20 mouse cellular contexts compared by ENCODE assay signal in genomic region chr2:35700966-35701365, GRCm38 (mm10).
DNase-seq lines count a peak whose midpoint lies in the region; ATAC-seq and TF ChIP-seq lines count a peak whose summit lies in the region.
"Had no signal": no experiment of that assay in that cellular context is flagged by ENCODE, and none has a peak within 500 bp of the region (broad histone marks: within the 10 kb centered on the region; RNA-seq: fewer than 3 reads in every experiment).

No protein-coding gene starts in this region.

- peaks cover 26% of the 10 kb centered on the region for H3K36me3 ChIP-seq in forebrain, embryonic 10.5 days (replicated peaks)
- no peaks in the 10 kb centered on the region for H3K36me3 ChIP-seq in forebrain, embryonic 15.5 days
- H3K36me3 ChIP-seq in hindbrain, embryonic 10.5 days, result peaks cover 18% of the 10 kb centered on the region
- no peaks in the 10 kb centered on the region for H3K36me3 ChIP-seq in hindbrain, postnatal 0 days (ENCODE audit: insufficient read depth, low read length)
- H3K36me3 ChIP-seq in heart, postnatal 0 days (replicated peaks; ENCODE audit: control insufficient read depth, insufficient read depth, low read length), result no peaks in the 10 kb centered on the region
- H3K36me3 ChIP-seq: intestine, embryonic 15.5 days had no signal

- peaks cover 66% of the 10 kb centered on the region for H3K4me1 ChIP-seq in forebrain, embryonic 10.5 days
- peaks cover 37% of the 10 kb centered on the region for H3K4me1 ChIP-seq in forebrain, embryonic 15.5 days
- H3K4me1 ChIP-seq in hindbrain, embryonic 10.5 days (replicated peaks), result peaks cover 69% of the 10 kb centered on the region
- H3K4me1 ChIP-seq in hindbrain, postnatal 0 days (ENCODE audit: insufficient read depth, low read length), result peaks cover 14% of the 10 kb centered on the region
- peaks cover 74% of the 10 kb centered on the region for H3K4me1 ChIP-seq in brown adipose tissue, adult 24 weeks (ENCODE audit: control insufficient read depth, insufficient read depth, insufficient read length, low read length)
- H3K4me1 ChIP-seq in heart, postnatal 0 days (ENCODE audit: control insufficient read depth, insufficient read depth), result peaks cover 63% of the 10 kb centered on the region

- H3K9ac ChIP-seq in forebrain, embryonic 15.5 days (replicated peaks), result no peak overlapping the region
- H3K9ac ChIP-seq in hindbrain, postnatal 0 days (replicated peaks; ENCODE audit: low read length), result no peak overlapping the region
- no peak overlapping the region for H3K9ac ChIP-seq in heart, postnatal 0 days (replicated peaks; ENCODE audit: low read depth, low read length)
- H3K9ac ChIP-seq: intestine, embryonic 15.5 days; kidney, embryonic 15.5 days; lung, embryonic 14.5 days; neural tube, embryonic 15.5 days had no signal

- DNase-seq in forebrain, embryonic 10.5 days (ENCODE audit: extremely low spot score, low spot score), result no peak
- DNase-seq in hindbrain, embryonic 10.5 days (ENCODE audit: low spot score), result no peak
- DNase-seq in hindbrain, postnatal 0 days (ENCODE audit: low spot score), result no peak
- no peak for DNase-seq in heart, postnatal 0 days (ENCODE audit: low spot score)
- DNase-seq in thymus, adult 18-20 months, result no peak
- DNase-seq in left cerebral cortex, adult 18-20 months (ENCODE audit: low spot score in 2 of 2), result no peak
- DNase-seq: adrenal gland, adult 2 months; cerebellum, adult 11 months; cerebellum, postnatal 36 days; gastrocnemius, postnatal 36 days; lung, embryonic 14.5 days; midbrain, embryonic 14.5 days; right cerebral cortex, postnatal 25 days had no signal

- H3K27me3 ChIP-seq in forebrain, embryonic 10.5 days (ENCODE audit: poor library complexity, severe bottlenecking), result no peaks in the 10 kb centered on the region
- H3K27me3 ChIP-seq in forebrain, embryonic 15.5 days, result no peaks in the 10 kb centered on the region
- no peaks in the 10 kb centered on the region for H3K27me3 ChIP-seq in hindbrain, embryonic 10.5 days (ENCODE audit: insufficient read depth, poor library complexity, severe bottlenecking)
- no peaks in the 10 kb centered on the region for H3K27me3 ChIP-seq in hindbrain, postnatal 0 days (ENCODE audit: insufficient read depth, low read length)
- no peaks in the 10 kb centered on the region for H3K27me3 ChIP-seq in heart, postnatal 0 days (ENCODE audit: control insufficient read depth, insufficient read depth, low read length)
- H3K27me3 ChIP-seq: CH12.LX; intestine, embryonic 15.5 days; kidney, embryonic 15.5 days; neural tube, embryonic 15.5 days had no signal

- 0 out of 2 replicates have a peak, but pooled peaks cover 4% of the 10 kb centered on the region for H3K9me3 ChIP-seq in forebrain, embryonic 10.5 days
- no peaks in the 10 kb centered on the region for H3K9me3 ChIP-seq in forebrain, embryonic 15.5 days
- no peaks in the 10 kb centered on the region for H3K9me3 ChIP-seq in hindbrain, embryonic 10.5 days
- no peaks in the 10 kb centered on the region for H3K9me3 ChIP-seq in hindbrain, postnatal 0 days (ENCODE audit: low read length)
- no peaks in the 10 kb centered on the region for H3K9me3 ChIP-seq in heart, postnatal 0 days (replicated peaks; ENCODE audit: control insufficient read depth, low read length)
- H3K9me3 ChIP-seq: intestine, embryonic 15.5 days; kidney, embryonic 15.5 days; neural tube, embryonic 15.5 days had no signal

- ATAC-seq in forebrain, embryonic 15.5 days (replicated peaks), result no peak
- no peak for ATAC-seq in hindbrain, postnatal 0 days
- ATAC-seq in heart, postnatal 0 days (ENCODE audit: insufficient read depth, low read depth), result no peak
- ATAC-seq: intestine, embryonic 15.5 days had no signal

- no peak for TF ChIP-seq EP300 in heart, postnatal 0 days (IDR thresholded peaks at IDR 0.05; ENCODE audit: low read depth)

- no peak for TF ChIP-seq CTCF in hindbrain, postnatal 0 days (IDR thresholded peaks at IDR 0.05; ENCODE audit: low read depth)
- no peak for TF ChIP-seq CTCF in heart, postnatal 0 days (IDR thresholded peaks at IDR 0.05; ENCODE audit: low read depth)

- peak overlapping the region; percentile 51; the same call in 1 of the 2 replicates for H3K27ac ChIP-seq in forebrain, embryonic 10.5 days
- H3K27ac ChIP-seq in forebrain, embryonic 15.5 days (replicated peaks), result no peak overlapping the region
- H3K27ac ChIP-seq in hindbrain, embryonic 10.5 days, result peak overlapping the region; percentile 53
- H3K27ac ChIP-seq in hindbrain, postnatal 0 days, result no peak overlapping the region
- H3K27ac ChIP-seq in brown adipose tissue, adult 24 weeks (replicated peaks; ENCODE audit: low read depth, low read length), result peak overlapping the region; percentile 57
- H3K27ac ChIP-seq in heart, postnatal 0 days (ENCODE audit: low read depth), result peak overlapping the region; percentile 37; the same call in 1 of the 2 replicates
- H3K27ac ChIP-seq: intestine, embryonic 15.5 days; neural tube, embryonic 15.5 days had no signal

- 79% methylated on average over 2 of the region's 2 CpGs for WGBS in forebrain, embryonic 10.5 days
- 91% methylated on average over 2 of the region's 2 CpGs for WGBS in forebrain, embryonic 15.5 days
- WGBS in hindbrain, embryonic 10.5 days, result 78% methylated on average over 2 of the region's 2 CpGs
- 78% methylated on average over 2 of the region's 2 CpGs for WGBS in hindbrain, postnatal 0 days
- WGBS in heart, postnatal 0 days, result 43% methylated on average over 2 of the region's 2 CpGs

- no peak overlapping the region for H3K4me3 ChIP-seq in forebrain, embryonic 10.5 days
- H3K4me3 ChIP-seq in forebrain, embryonic 15.5 days, result no peak overlapping the region
- H3K4me3 ChIP-seq in hindbrain, embryonic 10.5 days, result no peak overlapping the region
- no peak overlapping the region for H3K4me3 ChIP-seq in hindbrain, postnatal 0 days (ENCODE audit: low read length)
- H3K4me3 ChIP-seq in brown adipose tissue, adult 24 weeks (ENCODE audit: insufficient read depth, low read depth, low read length), result no peak overlapping the region
- no peak overlapping the region for H3K4me3 ChIP-seq in heart, postnatal 0 days (ENCODE audit: low read depth, low read length)
- H3K4me3 ChIP-seq: intestine, embryonic 15.5 days; kidney, embryonic 15.5 days; myocyte; neural tube, embryonic 15.5 days had no signal

- H3K4me2 ChIP-seq in forebrain, embryonic 15.5 days (replicated peaks), result no peak overlapping the region
- H3K4me2 ChIP-seq in hindbrain, postnatal 0 days (ENCODE audit: low read depth, low read length), result no peak overlapping the region
- H3K4me2 ChIP-seq in heart, postnatal 0 days (ENCODE audit: low read depth, low read length), result no peak overlapping the region
- H3K4me2 ChIP-seq: intestine, embryonic 15.5 days; kidney, embryonic 15.5 days; lung, embryonic 14.5 days; neural tube, embryonic 15.5 days had no signal

Comparison
In these comparisons a context has a peak if more than half of its experiments do, and no peak if none do; other contexts are left out.
1. H3K27ac ChIP-seq: peak in forebrain, embryonic 10.5 days (single experiment), hindbrain, embryonic 10.5 days (single experiment), brown adipose tissue, adult 24 weeks (single experiment) and heart, postnatal 0 days (single experiment); none in forebrain, embryonic 15.5 days (single experiment) and hindbrain, postnatal 0 days (single experiment).